Mouse (Mus musculus) limb, embryonic 14.5 days (tissue): ENCODE measurements around the gene Doc2a. TPM values are rescaled to one million over a fixed set of nuclear protein-coding genes. Genes with fewer than 3 reads are reported as not detected.

Experiments used
- ATAC-seq: fragments of 200-750 bp; cut with Nextera tagmentation; 2 replicates; pipeline ENCODE4 v1.8.0; 2017; ENCODE audit warnings: low read depth, moderate number of reproducible peaks, moderate TSS enrichment; ENCODE audit not compliant: low FRiP score
- DNase-seq: peaks from one replicate; pipeline ENCODE4 v3.0.0-alpha.2; 2015; ENCODE audit warnings: low spot score
- H3K27ac ChIP-seq: fragments of 300-500 bp; sonication (generic); replicated peaks from 2 replicates; pipeline ENCODE4 v1.5.1; 2014; ENCODE audit warnings: low read depth, mild to moderate bottlenecking, low read length, moderate library complexity, mixed read lengths
- H3K27me3 ChIP-seq: fragments of 300-500 bp; sonication (generic); 2 replicates; pipeline ENCODE4 v1.6.1; 2014; ENCODE audit warnings: low read length, mixed read lengths; ENCODE audit not compliant: control insufficient read depth, insufficient read depth
- H3K36me3 ChIP-seq: fragments of 300-500 bp; sonication (generic); 2 replicates; pipeline ENCODE4 v1.6.1; 2014; ENCODE audit warnings: mild to moderate bottlenecking, low read length, moderate library complexity, mixed read lengths; ENCODE audit not compliant: control insufficient read depth, insufficient read depth
- H3K4me1 ChIP-seq: fragments of 300-500 bp; sonication (generic); 2 replicates; pipeline ENCODE4 v1.6.1; 2014; ENCODE audit warnings: antibody characterized with exemption, low read length, mixed read lengths; ENCODE audit not compliant: control insufficient read depth, insufficient read depth
- H3K4me2 ChIP-seq: fragments of 300-500 bp; sonication (generic); replicated peaks from 2 replicates; pipeline ENCODE4 v1.6.1; 2014; ENCODE audit warnings: low read depth, mild to moderate bottlenecking, low read length, moderate library complexity; ENCODE audit not compliant: severe bottlenecking
- H3K4me3 ChIP-seq: fragments of 300-500 bp; sonication (generic); replicated peaks from 2 replicates; pipeline ENCODE4 v1.5.1; 2014; ENCODE audit warnings: low read length
- H3K9ac ChIP-seq: fragments of 300-500 bp; sonication (generic); 2 replicates; pipeline ENCODE4 v1.6.1; 2014; ENCODE audit warnings: mild to moderate bottlenecking, low read depth, low read length, moderate library complexity; ENCODE audit not compliant: severe bottlenecking
- H3K9me3 ChIP-seq: fragments of 300-500 bp; sonication (generic); 2 replicates; pipeline ENCODE4 v1.6.1; 2016; ENCODE audit warnings: low read length; ENCODE audit not compliant: control insufficient read depth
- POLR2A ChIP-seq: fragments of 200-500 bp; IDR thresholded peaks from 2 replicates; pipeline ENCODE4 v1.8.0; 2012; ENCODE audit warnings: inconsistent platforms, mild to moderate bottlenecking, moderate library complexity, borderline replicate concordance; ENCODE audit not compliant: insufficient read depth, insufficient read length; ENCODE audit errors: extremely low read depth
- WGBS: fragments of 180-500 bp; shearing (Covaris S2); extraction: QIAGEN DNeasy Blood & Tissue Kit; methylation state at CpG from one replicate; pipeline ENCODE4 v1.1.7; 2014; 5-methylcytosine and 5-hydroxymethylcytosine counted together
- polyA plus RNA-seq, 2 experiments: library from polyadenylated mRNA; depleted of rRNA in 1 of 2; stranded (reverse) in 1 of 2; unstranded in 1 of 2; fragments of >200 nt; fragmentation: Nextera tagmentation in 1 of 2; extraction: Ambion mirVana in 1 of 2; gene quantifications; 2 replicates each; pipeline versions ENCODE4 v1.2.1 to v1.2.3; 2012 to 2014

Gene Doc2a
- polyA plus RNA-seq, 2 experiments = 0.92 to 1.3 TPM

- Histone ChIP-seq H3K4me1 (peaks cover 23% of the 10 kb centered on the region), H3K4me2 (peak overlapping the region; percentile 91), H3K9ac (peak overlapping the region; percentile 67), H3K27ac (peak overlapping the region; percentile 97), H3K27me3 (no peaks in the 10 kb centered on the region), H3K36me3 (peaks cover 44% of the 10 kb centered on the region), H3K9me3 (no peaks in the 10 kb centered on the region), H3K4me3 (peak overlapping the region; percentile 90)
- DNase-seq = no peak
- TF ChIP-seq POLR2A = no peak
- ATAC-seq = no peak
- 46% methylated on average over 5 of the region's 5 CpGs for WGBS
Observed at GRCm38 (mm10) chr7:126800269-126801056, 46.8 kb upstream of the Doc2a start.

GRCm38 (mm10) chr7:126801057-126801422, 46.2 kb upstream of the Doc2a start:
- Histone ChIP-seq H3K4me2 (no peak overlapping the region), H3K4me3 (no peak overlapping the region), H3K9ac (no peak overlapping the region), H3K4me1 (peaks cover 23% of the 10 kb centered on the region), H3K27me3 (no peaks in the 10 kb centered on the region), H3K36me3 (peaks cover 39% of the 10 kb centered on the region), H3K9me3 (no peaks in the 10 kb centered on the region), H3K27ac (no peak overlapping the region; the same call in 1 of the 2 replicates)
- 93% methylated on average over 16 of the region's 16 CpGs for WGBS
- no peak for DNase-seq
- no peak for TF ChIP-seq POLR2A
- ATAC-seq = no peak

GRCm38 (mm10) chr7:126802134-126802889, 44.9 kb upstream of the Doc2a start:
- H3K4me1 ChIP-seq = peaks cover 19% of the 10 kb centered on the region
- H3K9me3 ChIP-seq = no peaks in the 10 kb centered on the region
- TF ChIP-seq POLR2A = no peak
- H3K36me3 ChIP-seq = peaks cover 26% of the 10 kb centered on the region
- no peak overlapping the region for H3K9ac ChIP-seq
- no peaks in the 10 kb centered on the region for H3K27me3 ChIP-seq
- ATAC-seq (no peak), DNase-seq (no peak)
- H3K4me2 ChIP-seq = no peak overlapping the region
- 79% methylated on average over 11 of the region's 11 CpGs for WGBS
- 0 out of 2 replicates have a peak overlapping the region, but pooled peaks have one; percentile 19 for H3K27ac ChIP-seq
- no peak overlapping the region for H3K4me3 ChIP-seq

- no peaks in the 10 kb centered on the region for H3K27me3 ChIP-seq
- no peak overlapping the region for H3K4me2 ChIP-seq
- no peak for ATAC-seq
- no peak overlapping the region for H3K27ac ChIP-seq
- TF ChIP-seq POLR2A = no peak
- WGBS = 85% methylated on average over 6 of the region's 6 CpGs
- no peak for DNase-seq
- peaks cover 20% of the 10 kb centered on the region for H3K4me1 ChIP-seq
- no peaks in the 10 kb centered on the region for H3K9me3 ChIP-seq
- H3K36me3 ChIP-seq = peaks cover 20% of the 10 kb centered on the region
- no peak overlapping the region for H3K4me3 ChIP-seq
- H3K9ac ChIP-seq = no peak overlapping the region; the same call in 1 of the 2 replicates
Observed at GRCm38 (mm10) chr7:126803181-126803580, 44.0 kb upstream of the Doc2a start.

GRCm38 (mm10) chr7:126803751-126804150, 43.5 kb upstream of the Doc2a start:
- no peak for DNase-seq
- no peak overlapping the region; the same call in 1 of the 2 replicates for H3K9ac ChIP-seq
- no peak overlapping the region for H3K27ac ChIP-seq
- H3K9me3 ChIP-seq = no peaks in the 10 kb centered on the region
- TF ChIP-seq POLR2A = no peak
- H3K36me3 ChIP-seq = peaks cover 20% of the 10 kb centered on the region
- H3K4me1 ChIP-seq = peaks cover 24% of the 10 kb centered on the region
- no peak for ATAC-seq
- H3K27me3 ChIP-seq = no peaks in the 10 kb centered on the region
- H3K4me3 ChIP-seq = no peak overlapping the region
- H3K4me2 ChIP-seq = no peak overlapping the region
